Mouse (Mus musculus): ENCODE measurements around the gene Cfap221. TPM values are rescaled to one million over a fixed set of nuclear protein-coding genes. Genes with fewer than 3 reads are reported as not detected.

Gene Cfap221
- total RNA-seq, 2 experiments from 2014 or later, result 0.38 to 0.94 TPM

- no peak for DNase-seq (ENCODE audit: low spot score in 2 of 2)
Measured at GRCm38 (mm10) chr1:120007851-120008588, 11.0 kb upstream of the Cfap221 start.

DNA sequence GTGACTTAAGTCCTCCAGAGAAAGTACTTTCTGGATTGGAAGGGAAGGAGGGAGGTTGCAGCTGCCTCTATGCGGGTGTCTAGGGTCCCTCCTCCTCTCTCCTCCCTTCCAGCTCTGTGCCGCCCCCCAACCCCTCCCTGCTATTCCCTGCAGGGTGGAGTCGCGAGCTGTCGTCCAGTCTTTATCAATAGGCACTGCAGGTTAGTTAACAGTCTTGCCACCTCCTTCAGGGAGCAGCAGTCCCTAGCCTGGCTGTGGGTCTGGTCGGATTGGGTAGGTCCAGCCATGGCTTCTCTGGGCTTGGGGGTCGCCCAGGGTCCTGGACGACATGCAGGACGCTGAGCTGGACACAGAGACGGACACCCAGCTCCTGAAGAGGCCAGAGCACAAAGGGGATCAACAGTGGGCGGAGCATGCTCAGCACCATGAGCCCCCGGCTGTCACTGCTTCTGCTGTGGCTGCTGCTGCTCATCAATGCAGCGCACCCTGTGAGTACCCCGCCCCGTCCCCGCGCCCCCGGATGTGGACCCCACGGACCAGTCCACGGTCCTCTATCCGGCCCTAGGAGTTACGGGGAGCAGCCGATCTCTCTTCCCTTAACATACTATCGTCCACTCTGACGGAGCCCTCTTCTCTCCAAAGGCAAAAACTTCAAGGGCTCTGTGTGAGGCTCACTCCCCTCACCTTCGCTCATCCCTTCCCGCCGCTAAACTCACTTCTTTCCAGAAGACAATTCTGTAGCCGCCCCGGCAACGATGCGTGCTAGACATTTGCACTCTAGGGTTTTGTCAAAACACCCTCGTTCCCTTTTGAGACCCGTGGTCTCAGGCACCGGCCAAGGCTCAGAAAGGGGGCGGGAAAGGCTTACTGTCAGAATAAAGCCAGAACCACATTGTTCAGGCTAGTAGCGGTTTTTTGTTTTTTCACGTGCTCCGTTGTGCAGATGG, 10.1 kb upstream of the Cfap221 start, which contains the start of gene Sctr:
TSS of gene Sctr (plus strand) at position 51 of the 947 bp plus-strand sequence.
- DNase-seq (ENCODE audit: low spot score in 2 of 2), result no peak

DNA sequence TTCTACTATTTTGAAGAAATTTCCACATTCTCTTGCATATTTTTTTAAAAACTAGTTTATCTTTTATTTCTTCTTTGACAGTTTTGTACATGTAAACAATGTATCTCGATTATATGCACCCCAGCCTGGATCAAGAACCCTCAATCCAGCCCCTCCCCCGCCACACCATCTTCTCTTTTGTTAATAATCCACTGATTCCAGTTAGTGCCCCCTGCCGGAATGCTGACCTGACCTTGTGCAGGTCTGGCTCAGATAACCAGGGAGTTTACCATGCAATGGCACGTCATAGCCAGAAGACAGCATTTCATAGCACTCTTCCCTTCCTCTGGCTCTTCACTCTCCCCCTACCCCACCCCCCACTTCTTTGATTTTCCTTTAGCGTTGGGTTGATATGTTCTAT, 610 bp upstream of the Cfap221 start:
- DNase-seq (ENCODE audit: low spot score in 2 of 2), result no peak

- no peak for DNase-seq (ENCODE audit: low spot score in 2 of 2)
Measured at GRCm38 (mm10) chr1:119986555-119986954, 10.5 kb downstream of the Cfap221 start.

DNA sequence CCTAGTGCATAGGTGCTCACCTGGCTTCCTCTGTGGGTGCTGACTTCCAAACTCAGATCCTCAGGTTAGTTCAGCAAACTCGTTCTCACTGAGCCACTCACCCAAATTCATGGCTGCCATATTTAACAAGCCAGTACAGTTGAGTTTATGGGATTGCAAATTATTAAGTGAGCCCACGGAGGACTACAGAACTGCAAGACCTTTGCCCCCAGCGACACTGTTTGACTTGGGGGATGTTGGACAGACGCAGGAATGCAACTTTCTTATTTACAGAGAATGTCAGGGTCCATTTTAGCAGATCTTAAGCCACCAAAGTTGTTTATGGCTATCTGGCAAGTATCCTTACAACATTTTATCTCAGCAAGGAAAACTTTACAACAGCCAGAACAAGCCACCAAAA, 21.9 kb downstream of the Cfap221 start:
- DNase-seq (ENCODE audit: low spot score in 2 of 2), result no peak

- DNase-seq (ENCODE audit: low spot score in 2 of 2), result no peak
Measured at GRCm38 (mm10) chr1:119973117-119973516, 23.9 kb downstream of the Cfap221 start.

DNA sequence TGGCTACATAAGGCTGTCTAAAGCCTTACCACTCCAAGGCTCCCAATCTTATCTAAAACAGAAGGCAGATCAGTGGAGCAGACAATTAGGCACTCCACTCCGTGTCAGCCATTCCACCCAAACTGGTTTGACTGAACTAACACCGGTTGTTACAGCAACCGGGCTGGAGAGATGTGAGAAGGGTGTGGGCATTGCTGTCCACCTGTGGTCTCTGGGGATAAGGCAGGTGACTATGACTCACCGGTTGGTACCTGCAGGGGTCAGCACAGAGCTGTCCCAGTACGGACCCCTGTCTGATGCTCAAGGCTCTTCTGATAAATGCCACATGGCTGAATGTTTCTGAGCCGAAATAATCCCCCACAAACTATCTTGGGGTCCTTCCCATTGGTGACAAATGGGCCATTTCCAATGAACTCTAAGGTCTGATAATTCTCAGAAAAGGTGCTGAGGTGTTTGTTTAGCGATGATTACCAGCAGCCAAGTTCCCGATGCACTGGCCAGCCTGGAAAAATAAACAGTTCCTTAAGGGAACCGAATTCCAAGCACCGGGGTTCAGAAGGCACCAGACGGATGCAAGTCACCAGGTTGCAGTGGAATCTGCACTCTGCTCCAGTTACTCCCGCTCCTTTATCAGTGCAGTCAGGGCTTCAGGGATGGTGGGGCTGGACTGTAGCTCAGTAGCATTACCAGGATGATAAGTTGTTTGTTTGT, 31.1 kb downstream of the Cfap221 start:
- DNase-seq (ENCODE audit: low spot score in 2 of 2), result no peak

GRCm38 (mm10) chr1:119959920-119960319, 37.1 kb downstream of the Cfap221 start:
- no peak for DNase-seq (ENCODE audit: low spot score in 2 of 2)

GRCm38 (mm10) chr1:119959464-119959863, 37.6 kb downstream of the Cfap221 start:
- DNase-seq (ENCODE audit: low spot score in 2 of 2), result no peak

DNA sequence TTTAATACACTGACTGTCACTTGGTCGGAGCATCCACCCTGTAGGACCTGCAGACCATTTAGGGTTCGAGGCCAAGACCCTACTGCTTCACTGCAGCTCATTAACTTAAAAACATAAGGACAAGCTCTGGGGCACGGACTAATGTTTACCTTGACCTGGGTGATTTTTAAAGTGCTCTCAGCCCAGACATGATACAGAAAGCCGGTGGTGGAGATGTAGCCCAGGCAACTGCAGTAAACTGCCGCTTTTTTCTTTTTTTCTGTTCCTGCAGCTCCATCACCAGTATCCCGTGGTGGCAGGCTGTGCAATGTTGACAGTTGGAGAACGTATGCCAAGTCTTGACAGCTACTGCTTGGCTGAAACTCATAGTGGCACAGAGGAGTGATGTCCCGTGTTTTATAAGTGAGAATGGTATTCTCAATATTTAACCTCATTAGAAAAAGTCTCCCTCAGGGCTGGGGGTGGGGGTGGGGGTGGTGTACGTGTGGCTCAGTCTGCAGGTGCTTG, 39.3 kb downstream of the Cfap221 start:
- DNase-seq (ENCODE audit: low spot score in 2 of 2), result peak; percentile 25 to 57

DNA sequence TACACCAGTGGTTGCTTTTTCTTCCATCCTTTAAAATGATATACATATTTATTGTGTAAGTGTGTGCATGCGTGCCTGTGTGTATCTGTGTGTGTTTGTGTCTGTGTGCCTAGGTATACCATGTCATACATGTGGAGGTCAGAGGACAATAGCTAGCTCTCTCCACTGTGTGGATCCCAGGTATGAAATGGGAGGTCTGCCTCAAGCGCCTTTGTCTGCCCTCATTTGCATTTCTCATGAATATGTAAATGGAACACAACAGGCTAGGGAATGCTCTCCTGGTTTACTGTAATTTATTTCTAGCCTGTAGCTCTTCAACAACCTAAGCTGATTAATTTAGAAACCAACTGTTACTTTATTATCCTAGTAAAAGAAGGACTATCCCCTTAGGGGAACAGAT, 42.4 kb downstream of the Cfap221 start:
- DNase-seq (ENCODE audit: low spot score in 2 of 2), result no peak

- no peak for DNase-seq (ENCODE audit: low spot score in 2 of 2)
Measured at GRCm38 (mm10) chr1:119953456-119953855, 43.6 kb downstream of the Cfap221 start.

DNA sequence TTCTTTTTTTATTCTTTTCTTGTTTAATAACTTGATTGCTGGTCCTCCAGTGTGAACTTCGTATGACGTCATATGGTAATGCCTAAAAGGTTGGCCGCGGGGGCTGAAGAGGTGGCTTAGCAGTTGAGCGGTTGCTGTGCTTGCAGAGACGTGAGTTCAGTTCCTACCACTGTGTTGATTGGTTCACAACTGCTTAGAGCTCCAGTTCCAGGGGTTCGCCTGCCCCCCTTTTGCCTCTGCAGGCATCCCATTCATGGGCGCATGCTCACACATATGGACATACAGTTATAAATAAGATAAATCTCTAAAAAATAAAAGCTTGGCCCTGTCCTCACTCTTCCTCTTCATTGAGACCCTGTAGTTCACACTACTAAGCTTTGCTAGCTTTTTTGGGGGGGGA, 46.9 kb downstream of the Cfap221 start:
- DNase-seq (ENCODE audit: low spot score in 2 of 2), result no peak

DNA sequence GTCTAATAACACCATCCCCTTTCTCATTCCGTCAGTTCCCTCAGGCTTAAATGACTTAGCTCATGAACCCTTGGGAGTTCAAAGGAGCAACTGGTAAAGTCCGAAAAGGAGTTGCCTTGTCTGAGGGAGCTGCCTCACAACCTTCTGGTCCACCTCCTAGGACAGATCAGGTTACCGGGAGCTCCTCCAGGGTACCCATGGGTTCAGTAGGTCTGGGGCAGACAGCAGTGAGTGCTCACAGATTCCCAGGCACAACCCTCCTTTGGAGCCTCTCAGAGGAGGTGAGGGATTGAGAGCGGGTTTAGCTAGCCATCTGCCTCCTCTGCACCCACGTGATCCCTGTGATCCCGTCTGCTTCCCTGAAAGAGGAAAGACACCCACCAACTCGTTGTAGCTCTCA, 60.2 kb downstream of the Cfap221 start:
- no peak for DNase-seq (ENCODE audit: low spot score in 2 of 2)

- DNase-seq (ENCODE audit: low spot score in 2 of 2), result no peak
Measured at GRCm38 (mm10) chr1:119931421-119932150, 65.4 kb downstream of the Cfap221 start.

DNA sequence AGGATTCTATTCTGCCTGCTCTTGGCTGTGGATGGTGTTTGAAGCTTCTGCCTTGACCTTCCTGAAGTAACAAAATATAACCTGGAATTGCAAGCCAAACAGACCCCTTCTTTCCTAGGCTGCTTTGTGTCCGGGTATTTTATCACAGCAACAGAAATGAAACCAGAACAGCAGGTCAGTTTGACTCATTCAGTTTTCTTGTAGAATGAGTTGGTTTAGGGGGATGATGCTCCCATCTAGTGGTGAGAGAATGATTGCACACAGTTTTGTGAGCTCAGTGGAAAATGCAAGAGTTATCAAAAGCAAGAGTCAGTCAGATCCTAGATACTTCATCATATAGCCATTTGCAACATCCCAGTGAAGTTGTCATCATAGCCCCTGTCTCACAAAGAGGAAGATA, 67.3 kb downstream of the Cfap221 start:
- DNase-seq (ENCODE audit: low spot score in 2 of 2), result peak in 1 of 2 experiments; percentile 63

DNA sequence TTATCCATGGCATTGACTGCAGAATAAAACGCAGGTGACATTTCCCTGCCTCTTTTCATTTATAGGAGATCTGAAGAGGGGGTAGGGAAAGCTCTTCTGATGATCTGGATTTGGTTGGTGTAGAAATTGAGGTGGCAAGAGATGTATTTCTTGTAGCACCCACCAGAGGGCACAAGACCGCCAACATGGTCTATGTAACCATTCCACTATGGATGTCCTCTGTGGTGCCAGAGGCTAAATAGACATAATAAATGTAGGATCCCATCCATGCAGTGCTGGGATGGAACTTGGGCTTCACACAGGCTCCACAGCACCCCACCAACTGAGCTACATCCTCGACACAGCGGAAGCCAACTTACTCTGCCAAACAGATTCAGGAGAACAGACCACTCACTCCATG, 77.7 kb downstream of the Cfap221 start:
- DNase-seq (ENCODE audit: low spot score in 2 of 2), result peak in 1 of 2 experiments; percentile 32

DNA sequence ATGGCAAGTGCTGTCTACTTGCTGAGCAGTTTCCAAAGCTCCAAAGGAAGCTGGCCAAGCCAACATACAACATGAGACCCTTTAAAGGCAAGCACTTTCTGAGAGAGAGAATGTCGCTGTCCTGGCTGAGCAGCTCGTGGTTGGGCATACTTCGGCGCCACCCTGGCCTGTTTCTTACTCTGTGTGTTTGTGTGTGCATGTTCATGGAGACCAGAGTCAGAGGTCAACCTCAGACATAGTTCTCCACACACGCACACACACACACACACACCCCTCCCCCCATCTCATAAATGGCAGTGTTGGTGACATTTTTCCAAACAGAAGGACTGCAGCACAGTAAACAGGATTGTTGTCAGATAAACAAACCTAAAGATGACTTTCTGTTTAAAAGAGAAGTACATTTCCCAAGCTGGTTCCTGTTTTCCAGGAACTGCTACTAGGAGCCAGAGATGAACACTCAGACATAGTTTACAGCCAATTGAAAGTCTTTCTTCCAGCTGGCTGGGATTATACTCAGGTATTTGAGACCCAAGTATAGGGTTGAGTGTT, 80.1 kb downstream of the Cfap221 start:
- no peak for DNase-seq (ENCODE audit: low spot score in 2 of 2)

GRCm38 (mm10) chr1:119912953-119913814, 83.8 kb downstream of the Cfap221 start, which contains the start of gene Tmem177:
Gene Tmem177, minus strand, starts transcription at chr1:119913208.
- peak; percentile 87 to 91 for DNase-seq (ENCODE audit: low spot score in 2 of 2)
